Mouse (Mus musculus): ENCODE data around the gene Clba1.

DNA sequence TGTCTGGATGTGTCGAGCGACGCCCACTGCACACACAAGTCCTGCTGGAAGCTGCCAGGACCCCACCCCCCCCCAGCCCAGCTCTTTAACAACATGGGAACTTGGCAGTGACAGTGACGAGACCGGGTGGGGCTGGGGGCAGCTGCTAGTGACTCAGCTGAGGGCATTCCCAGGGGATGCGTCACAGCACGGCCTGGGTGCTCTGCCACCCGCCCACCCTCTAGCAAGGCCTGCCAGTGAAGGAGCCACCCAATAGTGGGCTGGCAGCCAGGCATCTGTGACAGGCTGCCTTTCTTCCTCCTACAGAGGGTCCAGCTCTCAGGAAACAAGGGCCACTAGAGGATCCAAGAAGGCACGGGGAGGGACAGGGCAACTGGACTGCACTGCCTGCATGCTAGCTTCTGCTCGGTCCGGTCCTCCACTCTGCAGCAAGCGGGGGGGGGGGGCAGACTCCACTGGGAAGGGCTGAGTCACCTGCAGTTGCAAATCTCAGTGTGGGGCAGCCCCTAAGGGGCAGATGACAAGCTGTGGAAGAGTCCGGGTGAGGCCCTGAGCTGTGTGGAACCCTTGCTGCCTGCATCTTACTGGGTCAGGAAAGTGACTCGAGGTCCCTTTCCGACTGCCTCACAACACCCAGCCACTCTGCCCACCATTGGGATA lies 10.9 kb upstream of the Clba1 start:
- no peak for TF ChIP-seq CTCF (IDR thresholded peaks at IDR 0.05 in 2 of 3, conservative IDR thresholded peaks at IDR 0.05 in 1 of 3; ENCODE audit: control insufficient read depth in 1 of 3, insufficient read depth in 1 of 3, low read depth in 2 of 3, low read length in 3 of 3, poor library complexity in 1 of 3, severe bottlenecking in 1 of 3)
- no peak for TF ChIP-seq ELF1 (IDR thresholded peaks at IDR 0.05; ENCODE audit: low read depth, low read length)
- TF ChIP-seq TAL1 (IDR thresholded peaks at IDR 0.05; ENCODE audit: low read length) = no peak

All from MEL (cell line).